Mouse (Mus musculus): Measurements from ENCODE around the gene Mgat5.

DNA sequence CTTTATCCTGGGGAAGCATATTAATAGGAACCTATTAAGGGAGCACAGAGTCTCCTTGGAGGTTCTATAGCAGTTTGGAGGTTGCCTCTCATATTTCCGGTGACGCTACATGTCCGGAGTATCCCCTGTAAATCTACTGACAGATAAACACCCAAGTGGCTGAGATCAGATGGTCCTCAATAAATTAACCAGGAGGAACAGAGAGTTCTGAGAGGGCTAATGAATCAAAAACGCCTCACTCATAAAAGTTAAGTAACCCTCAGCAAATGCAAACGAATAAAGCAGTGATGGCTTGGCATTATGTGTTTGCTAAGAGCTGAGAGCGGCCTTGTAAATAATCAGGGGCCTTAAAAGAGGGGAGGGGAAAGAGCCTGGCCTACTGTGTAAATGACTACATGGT is 259.2 kb downstream of the Mgat5 start:
- TF ChIP-seq POLR2A (IDR thresholded peaks at IDR 0.05; ENCODE audit: extremely low read depth, insufficient read depth, low read length) (no peak), CTCF (IDR thresholded peaks at IDR 0.05; ENCODE audit: low read depth, low read length) (no peak)

All from liver, adult 2 months (tissue).